Mouse (Mus musculus) MEL (cell line): ENCODE results near the gene Afap1l2.

Experiments used
- CTCF ChIP-seq, 3 experiments: IDR thresholded peaks in 2 of 3; conservative IDR thresholded peaks in 1 of 3; 2 replicates each; pipeline ENCODE4 v1.5.1; 2011 to 2012; ENCODE audit warnings: low read length in 3 of 3, low read depth in 2 of 3, mild to moderate bottlenecking in 2 of 3, improper control_type of control experiment in 1 of 3, inconsistent platforms in 1 of 3, mixed read lengths in 1 of 3, moderate library complexity in 1 of 3; ENCODE audit not compliant: control insufficient read depth in 1 of 3, insufficient read depth in 1 of 3, poor library complexity in 1 of 3, severe bottlenecking in 1 of 3
- EP300 ChIP-seq, 2 experiments: IDR thresholded peaks; 2 replicates each; pipeline ENCODE4 v1.6.1; 2011; ENCODE audit warnings: improper control_type of control experiment in 2 of 2, low read length in 2 of 2, low read depth in 1 of 2, mild to moderate bottlenecking in 1 of 2
- GATA1 ChIP-seq: IDR thresholded peaks from 2 replicates; pipeline ENCODE4 v1.6.1; 2011; ENCODE audit warnings: low read depth, low read length, improper control_type of control experiment
- KAT2A ChIP-seq: conservative IDR thresholded peaks from 2 replicates; pipeline ENCODE4 v1.6.1; 2012; ENCODE audit warnings: low read depth, low read length, improper control_type of control experiment, inconsistent platforms
- POLR2A ChIP-seq, 2 experiments: IDR thresholded peaks; 2 replicates each; pipeline ENCODE4 v1.6.1; 2011 to 2012; ENCODE audit warnings: low read length in 2 of 2, mild to moderate bottlenecking in 2 of 2, control low read depth in 1 of 2, improper control_type of control experiment in 1 of 2, low read depth in 1 of 2, moderate library complexity in 1 of 2; ENCODE audit not compliant: control insufficient read depth in 1 of 2, insufficient read depth in 1 of 2, poor library complexity in 1 of 2
- SIN3A ChIP-seq: IDR thresholded peaks from 2 replicates; pipeline ENCODE4 v1.6.1; 2012; ENCODE audit warnings: low read length, improper control_type of control experiment, inconsistent platforms
- TBP ChIP-seq: IDR thresholded peaks from 2 replicates; pipeline ENCODE4 v1.8.0; 2011; ENCODE audit warnings: low read depth, low read length, improper control_type of control experiment
- ZC3H11A ChIP-seq: IDR thresholded peaks from 2 replicates; pipeline ENCODE4 v1.6.1; 2012; ENCODE audit warnings: low read depth, mild to moderate bottlenecking, inconsistent platforms, low read length, improper control_type of control experiment

- TF ChIP-seq TBP, result no peak
- no peak for TF ChIP-seq POLR2A (IDR thresholded peaks at IDR 0.05; ENCODE audit: control insufficient read depth in 1 of 2, insufficient read depth in 1 of 2, low read depth in 1 of 2, low read length in 2 of 2, poor library complexity in 1 of 2)
- no peak for TF ChIP-seq EP300 (IDR thresholded peaks at IDR 0.05; ENCODE audit: low read depth in 1 of 2, low read length in 2 of 2)
- no peak for TF ChIP-seq CTCF (IDR thresholded peaks at IDR 0.05 in 2 of 3, conservative IDR thresholded peaks at IDR 0.05 in 1 of 3; ENCODE audit: control insufficient read depth in 1 of 3, insufficient read depth in 1 of 3, low read depth in 2 of 3, low read length in 3 of 3, poor library complexity in 1 of 3, severe bottlenecking in 1 of 3)
- TF ChIP-seq SIN3A, result no peak
- no peak for TF ChIP-seq ZC3H11A
- no peak for TF ChIP-seq KAT2A
- no peak for TF ChIP-seq GATA1
Observed at GRCm38 (mm10) chr19:56893326-56893725, 114.7 kb downstream of the Afap1l2 start.
